In the genomic region with DNA sequence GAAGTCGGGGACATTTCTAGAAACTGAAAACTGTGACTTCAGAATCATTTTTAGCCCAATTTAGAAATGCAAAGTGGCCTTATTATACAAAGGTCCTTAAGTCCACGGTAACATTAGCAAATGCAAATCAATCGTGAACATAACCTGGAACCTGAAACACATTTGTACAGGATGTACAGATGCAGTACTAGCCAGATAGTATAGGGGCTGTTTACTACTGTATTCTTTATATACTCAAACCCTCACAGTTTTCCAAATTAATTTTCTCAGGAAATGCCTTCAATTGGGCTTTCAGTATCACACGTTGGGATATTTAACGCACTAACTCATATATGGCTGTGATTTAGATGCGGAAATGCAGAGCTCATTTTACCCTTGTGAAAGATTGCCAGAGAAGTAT, we compare ENCODE assay signal across 22 mouse cellular contexts. TPM values are rescaled to one million over a fixed set of nuclear protein-coding genes. Genes with fewer than 3 reads are reported as not detected.
"Had no signal": no experiment of that assay in that cellular context is flagged by ENCODE, and none has a peak within 500 bp of the region (broad histone marks: within the 10 kb centered on the region; RNA-seq: fewer than 3 reads in every experiment).

No protein-coding gene starts in this region.

- H3K4me3 ChIP-seq: liver, embryonic 13.5 days; liver, embryonic 15.5 days; lung, embryonic 15.5 days; megakaryocyte, embryonic 14.5 days; neural tube, embryonic 12.5 days; stomach, embryonic 15.5 days had no signal

- ATAC-seq: liver, postnatal 0 days; lung, postnatal 0 days had no signal

- H3K9me3 ChIP-seq: liver, embryonic 13.5 days; liver, embryonic 15.5 days; lung, embryonic 15.5 days; megakaryocyte, embryonic 14.5 days; neural tube, embryonic 12.5 days; stomach, embryonic 15.5 days had no signal

- H3K4me2 ChIP-seq: liver, embryonic 11.5 days; liver, embryonic 13.5 days; liver, embryonic 15.5 days; lung, embryonic 15.5 days; neural tube, embryonic 12.5 days; stomach, embryonic 15.5 days had no signal

- H3K4me1 ChIP-seq: liver, embryonic 13.5 days; liver, embryonic 15.5 days; lung, embryonic 15.5 days; megakaryocyte, embryonic 14.5 days; neural tube, embryonic 12.5 days; stomach, embryonic 15.5 days had no signal

- H3K36me3 ChIP-seq: liver, embryonic 13.5 days; liver, embryonic 15.5 days; lung, embryonic 15.5 days; neural tube, embryonic 12.5 days; stomach, embryonic 15.5 days had no signal

- H3K27ac ChIP-seq: liver, embryonic 13.5 days; liver, embryonic 15.5 days; lung, embryonic 15.5 days; macrophage; neural tube, embryonic 12.5 days; stomach, embryonic 15.5 days; stomach, postnatal 0 days had no signal

- DNase-seq: liver; liver, embryonic 13.5 days; liver, postnatal 0 days; lung, adult 2 months; lung, postnatal 14 days; lung, postnatal 36 days; right cerebral cortex, postnatal 14 days; thymus, adult 2 months; thymus, postnatal 25 days; thymus, postnatal 4 days had no signal

- H3K27me3 ChIP-seq: liver, embryonic 13.5 days; liver, embryonic 15.5 days; lung, embryonic 15.5 days; megakaryocyte, embryonic 14.5 days; neural tube, embryonic 12.5 days; stomach, embryonic 15.5 days had no signal

- H3K9ac ChIP-seq: liver, embryonic 13.5 days; liver, embryonic 15.5 days; liver, postnatal 0 days; lung, embryonic 15.5 days; neural tube, embryonic 12.5 days; stomach, embryonic 15.5 days had no signal

RNA-seq across cellular contexts. Expression of gene Thsd7a, which starts 16.0 kb away (rescaled TPM):
- total RNA-seq: megakaryocyte progenitor cell, adult 5-6 weeks; monocyte, adult 5-6 weeks; neutrophil, adult 5-6 weeks had no signal
- polyA plus RNA-seq: macrophage had no signal
